ENCODE assay signal across 9 mouse cellular contexts in the genomic region with DNA sequence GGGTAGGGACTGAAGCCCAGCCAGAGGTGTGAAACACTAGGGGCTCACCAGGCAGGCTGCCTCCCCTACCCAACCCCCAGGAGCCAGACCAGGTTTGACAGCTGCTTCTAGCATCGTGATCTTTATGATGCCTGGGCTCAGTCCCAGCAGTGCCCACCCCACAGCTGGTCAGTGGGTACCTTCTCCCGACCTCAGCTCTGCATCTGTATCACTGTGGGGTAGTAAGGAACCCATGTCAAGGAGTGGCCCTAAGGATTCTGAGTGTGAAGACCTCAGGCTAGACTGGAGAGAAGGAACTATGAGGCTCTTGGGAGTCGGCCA. TPM values are rescaled to one million over a fixed set of nuclear protein-coding genes. Genes with fewer than 3 reads are reported as not detected.
DNase-seq lines count a peak whose midpoint lies in the region; ATAC-seq and TF ChIP-seq lines count a peak whose summit lies in the region.
"Had no signal": no experiment of that assay in that cellular context is flagged by ENCODE, and none has a peak within 500 bp of the region (broad histone marks: within the 10 kb centered on the region; RNA-seq: fewer than 3 reads in every experiment).

No protein-coding gene starts in this region.

- 0 out of 2 replicates have a peak, but pooled peaks have one; percentile 8 for ATAC-seq in hindbrain, embryonic 13.5 days (ENCODE audit: low FRiP score)
- ATAC-seq in hindbrain, embryonic 16.5 days = no peak
- no peak for ATAC-seq in midbrain, embryonic 16.5 days
- ATAC-seq in midbrain, embryonic 11.5 days (ENCODE audit: low FRiP score) = no peak; the same call in 1 of the 2 replicates
- no peak for ATAC-seq in stomach, postnatal 0 days (ENCODE audit: low FRiP score, low TSS enrichment)

- no peak overlapping the region for H3K4me3 ChIP-seq in hindbrain, embryonic 13.5 days
- H3K4me3 ChIP-seq in hindbrain, embryonic 16.5 days (ENCODE audit: low read length) = no peak overlapping the region
- no peak overlapping the region for H3K4me3 ChIP-seq in midbrain, embryonic 16.5 days (ENCODE audit: low read depth, low read length)
- H3K4me3 ChIP-seq in midbrain, embryonic 11.5 days (ENCODE audit: low read depth, low read length) = no peak overlapping the region
- no peak overlapping the region for H3K4me3 ChIP-seq in stomach, postnatal 0 days (ENCODE audit: low read depth, low read length)

- H3K4me1 ChIP-seq in hindbrain, embryonic 13.5 days (replicated peaks) = peaks cover 12% of the 10 kb centered on the region
- peaks cover 4% of the 10 kb centered on the region for H3K4me1 ChIP-seq in hindbrain, embryonic 16.5 days (ENCODE audit: control insufficient read depth, insufficient read depth, low read depth, low read length)
- H3K4me1 ChIP-seq in midbrain, embryonic 16.5 days (ENCODE audit: control insufficient read depth, insufficient read depth, low read length) = no peaks in the 10 kb centered on the region
- H3K4me1 ChIP-seq in midbrain, embryonic 11.5 days (ENCODE audit: control insufficient read depth, insufficient read depth, low read length) = peaks cover 2% of the 10 kb centered on the region
- H3K4me1 ChIP-seq in stomach, postnatal 0 days (replicated peaks; ENCODE audit: control insufficient read depth, insufficient read depth) = peaks cover 2% of the 10 kb centered on the region; the same call in 1 of the 2 replicates

- DNase-seq in cerebellum, adult 9-10 months = peak; percentile 23
- no peak for DNase-seq in cerebellum, adult 18-20 months
- DNase-seq in midbrain, embryonic 11.5 days (ENCODE audit: low spot score, missing footprints) = no peak
- no peak for DNase-seq in stomach, postnatal 0 days (ENCODE audit: low spot score)
- no peak for DNase-seq in natural killer cell, adult 2 months (ENCODE audit: low spot score in 2 of 2)
- DNase-seq: adrenal gland, postnatal 25 days had no signal

- H3K27ac ChIP-seq in hindbrain, embryonic 13.5 days = no peak overlapping the region
- no peak overlapping the region for H3K27ac ChIP-seq in hindbrain, embryonic 16.5 days (ENCODE audit: low read depth, low read length)
- H3K27ac ChIP-seq in midbrain, embryonic 16.5 days (ENCODE audit: low read length) = no peak overlapping the region
- no peak overlapping the region for H3K27ac ChIP-seq in midbrain, embryonic 11.5 days (ENCODE audit: low read depth, low read length)
- H3K27ac ChIP-seq in stomach, postnatal 0 days (replicated peaks) = peak overlapping the region; percentile 79

- peak overlapping the region; percentile 43 for H3K9ac ChIP-seq in hindbrain, embryonic 13.5 days
- H3K9ac ChIP-seq in hindbrain, embryonic 16.5 days (ENCODE audit: low read depth, low read length) = no peak overlapping the region
- 0 out of 2 replicates have a peak overlapping the region, but pooled peaks have one; percentile 14 for H3K9ac ChIP-seq in midbrain, embryonic 16.5 days (ENCODE audit: low read depth, low read length)
- no peak overlapping the region; the same call in 1 of the 2 replicates for H3K9ac ChIP-seq in midbrain, embryonic 11.5 days (ENCODE audit: low read length)
- H3K9ac ChIP-seq in stomach, postnatal 0 days (ENCODE audit: low read length) = 0 out of 2 replicates have a peak overlapping the region, but pooled peaks have one; percentile 18

- TF ChIP-seq EP300 in stomach, postnatal 0 days (optimal IDR thresholded peaks at IDR 0.05) = no peak

- H3K9me3 ChIP-seq in hindbrain, embryonic 13.5 days = no peaks in the 10 kb centered on the region
- no peaks in the 10 kb centered on the region for H3K9me3 ChIP-seq in hindbrain, embryonic 16.5 days (ENCODE audit: control insufficient read depth, low read length)
- no peaks in the 10 kb centered on the region for H3K9me3 ChIP-seq in midbrain, embryonic 16.5 days (replicated peaks; ENCODE audit: control insufficient read depth, low read length, poor library complexity, severe bottlenecking)
- H3K9me3 ChIP-seq in midbrain, embryonic 11.5 days (ENCODE audit: control insufficient read depth, low read length) = no peaks in the 10 kb centered on the region
- H3K9me3 ChIP-seq in stomach, postnatal 0 days (ENCODE audit: control insufficient read depth, low read length) = no peaks in the 10 kb centered on the region

- H3K27me3 ChIP-seq in hindbrain, embryonic 13.5 days = 0 out of 2 replicates have a peak, but pooled peaks cover 3% of the 10 kb centered on the region
- H3K27me3 ChIP-seq in hindbrain, embryonic 16.5 days (replicated peaks; ENCODE audit: control insufficient read depth, insufficient read depth, low read length) = no peaks in the 10 kb centered on the region
- no peaks in the 10 kb centered on the region for H3K27me3 ChIP-seq in midbrain, embryonic 16.5 days (ENCODE audit: control insufficient read depth, insufficient read depth, low read depth, low read length)
- no peaks in the 10 kb centered on the region for H3K27me3 ChIP-seq in midbrain, embryonic 11.5 days (ENCODE audit: control insufficient read depth, insufficient read depth, low read length)
- H3K27me3 ChIP-seq in stomach, postnatal 0 days (ENCODE audit: control insufficient read depth, insufficient read depth, low read length) = no peaks in the 10 kb centered on the region

- 61% methylated on average over 3 of the region's 3 CpGs for WGBS in hindbrain, embryonic 13.5 days
- WGBS in hindbrain, embryonic 16.5 days = 43% methylated on average over 3 of the region's 3 CpGs
- WGBS in midbrain, embryonic 16.5 days = 56% methylated on average over 3 of the region's 3 CpGs
- WGBS in midbrain, embryonic 11.5 days = 66% methylated on average over 3 of the region's 3 CpGs
- 21% methylated on average over 3 of the region's 3 CpGs for WGBS in stomach, postnatal 0 days

- no peak overlapping the region for H3K4me2 ChIP-seq in hindbrain, embryonic 13.5 days
- no peak overlapping the region for H3K4me2 ChIP-seq in hindbrain, embryonic 16.5 days (ENCODE audit: low read length)
- H3K4me2 ChIP-seq in midbrain, embryonic 16.5 days (ENCODE audit: low read length) = no peak overlapping the region
- no peak overlapping the region for H3K4me2 ChIP-seq in midbrain, embryonic 11.5 days
- no peak overlapping the region for H3K4me2 ChIP-seq in stomach, postnatal 0 days (replicated peaks; ENCODE audit: low read depth)

- no peak for TF ChIP-seq CTCF in stomach, postnatal 0 days (IDR thresholded peaks at IDR 0.05; ENCODE audit: low read depth)

- peaks cover 44% of the 10 kb centered on the region for H3K36me3 ChIP-seq in hindbrain, embryonic 13.5 days
- H3K36me3 ChIP-seq in hindbrain, embryonic 16.5 days (ENCODE audit: control insufficient read depth, insufficient read depth, low read length) = peaks cover 35% of the 10 kb centered on the region
- peaks cover 29% of the 10 kb centered on the region for H3K36me3 ChIP-seq in midbrain, embryonic 16.5 days (ENCODE audit: control insufficient read depth, insufficient read depth, low read length)
- peaks cover 20% of the 10 kb centered on the region for H3K36me3 ChIP-seq in midbrain, embryonic 11.5 days (ENCODE audit: control insufficient read depth, insufficient read depth, low read length)
- H3K36me3 ChIP-seq in stomach, postnatal 0 days (ENCODE audit: control insufficient read depth, insufficient read depth, low read length) = peaks cover 21% of the 10 kb centered on the region

RNA-seq across cellular contexts. Expression of gene Syngr1, which starts 15.8 kb away (rescaled TPM):
- 27.9 and 28.3 TPM in 2 replicates for polyA plus RNA-seq in hindbrain, embryonic 13.5 days (2015; fragmentation: Nextera tagmentation; extraction: Ambion mirVana)
- polyA plus RNA-seq in hindbrain, embryonic 16.5 days (2015; fragmentation: Nextera tagmentation; extraction: Ambion mirVana) = 78.6 and 80.3 TPM in 2 replicates
- 66.2 and 83.9 TPM in 2 replicates for polyA plus RNA-seq in midbrain, embryonic 16.5 days (2015; fragmentation: Nextera tagmentation; extraction: Ambion mirVana)
- polyA plus RNA-seq in midbrain, embryonic 11.5 days (2014; fragmentation: Nextera tagmentation; extraction: Ambion mirVana) = 6.2 and 7.4 TPM in 2 replicates
- 53.7 TPM in 2 replicates for polyA plus RNA-seq in stomach, postnatal 0 days (2015; fragmentation: Nextera tagmentation; extraction: Ambion mirVana)

RNA-seq across cellular contexts. Expression of gene Rpl3, which starts 16.3 kb away (rescaled TPM):
- polyA plus RNA-seq in hindbrain, embryonic 13.5 days (2015; fragmentation: Nextera tagmentation; extraction: Ambion mirVana) = 613 and 622 TPM in 2 replicates
- 523 and 556 TPM in 2 replicates for polyA plus RNA-seq in hindbrain, embryonic 16.5 days (2015; fragmentation: Nextera tagmentation; extraction: Ambion mirVana)
- polyA plus RNA-seq in midbrain, embryonic 16.5 days (2015; fragmentation: Nextera tagmentation; extraction: Ambion mirVana) = 524 and 548 TPM in 2 replicates
- polyA plus RNA-seq in midbrain, embryonic 11.5 days (2014; fragmentation: Nextera tagmentation; extraction: Ambion mirVana) = 1,032 and 1,053 TPM in 2 replicates
- polyA plus RNA-seq in stomach, postnatal 0 days (2015; fragmentation: Nextera tagmentation; extraction: Ambion mirVana) = 706 and 736 TPM in 2 replicates

RNA-seq across cellular contexts. Expression of gene Tab1, which starts 57.6 kb away (rescaled TPM):
- 38.3 and 41.2 TPM in 2 replicates for polyA plus RNA-seq in hindbrain, embryonic 13.5 days (2015; fragmentation: Nextera tagmentation; extraction: Ambion mirVana)
- polyA plus RNA-seq in hindbrain, embryonic 16.5 days (2015; fragmentation: Nextera tagmentation; extraction: Ambion mirVana) = 37.1 and 39.9 TPM in 2 replicates
- polyA plus RNA-seq in midbrain, embryonic 16.5 days (2015; fragmentation: Nextera tagmentation; extraction: Ambion mirVana) = 35.9 and 38.3 TPM in 2 replicates
- 24.9 and 29.4 TPM in 2 replicates for polyA plus RNA-seq in midbrain, embryonic 11.5 days (2014; fragmentation: Nextera tagmentation; extraction: Ambion mirVana)
- 16.3 and 16.5 TPM in 2 replicates for polyA plus RNA-seq in stomach, postnatal 0 days (2015; fragmentation: Nextera tagmentation; extraction: Ambion mirVana)

Comparison
In these comparisons a context has a peak if more than half of its experiments do, and no peak if none do; other contexts are left out.
1. H3K9ac ChIP-seq: peak in hindbrain, embryonic 13.5 days (single experiment), midbrain, embryonic 16.5 days (single experiment) and stomach, postnatal 0 days (single experiment); none in hindbrain, embryonic 16.5 days (single experiment) and midbrain, embryonic 11.5 days (single experiment).